Mouse (Mus musculus) forebrain, embryonic 16.5 days (tissue): ENCODE results near the gene Enox1. TPM values are rescaled to one million over a fixed set of nuclear protein-coding genes. Genes with fewer than 3 reads are reported as not detected.
A peak's percentile ranks its signal among the peaks of the same experiment; 100 is the strongest.

Experiments
- ATAC-seq: fragments of 200-750 bp; cut with Nextera tagmentation; 2 replicates; pipeline ENCODE4 v1.8.0; 2017; ENCODE audit warnings: mild to moderate bottlenecking, moderate library complexity
- H3K27ac ChIP-seq: fragments of 300-500 bp; sonication (generic); 2 replicates; pipeline ENCODE4 v1.5.1; 2014; ENCODE audit warnings: low read length, control low read depth
- H3K27me3 ChIP-seq: fragments of 300-500 bp; sonication (generic); replicated peaks from 2 replicates; pipeline ENCODE4 v1.6.1; 2014; ENCODE audit warnings: low read length; ENCODE audit not compliant: control insufficient read depth, insufficient read depth
- H3K36me3 ChIP-seq: fragments of 300-500 bp; sonication (generic); 2 replicates; pipeline ENCODE4 v1.6.1; 2014; ENCODE audit not compliant: control insufficient read depth, insufficient read depth
- H3K4me1 ChIP-seq: fragments of 300-500 bp; sonication (generic); replicated peaks from 2 replicates; pipeline ENCODE4 v1.6.1; 2014; ENCODE audit warnings: low read length; ENCODE audit not compliant: control insufficient read depth, insufficient read depth
- H3K4me2 ChIP-seq: fragments of 300-500 bp; sonication (generic); 2 replicates; pipeline ENCODE4 v1.6.1; 2014; ENCODE audit warnings: mild to moderate bottlenecking, low read length, control low read depth
- H3K4me3 ChIP-seq: fragments of 300-500 bp; sonication (generic); replicated peaks from 2 replicates; pipeline ENCODE4 v1.5.1; 2014; ENCODE audit warnings: mild to moderate bottlenecking, low read length, control low read depth
- H3K9ac ChIP-seq: fragments of 300-500 bp; sonication (generic); replicated peaks from 2 replicates; pipeline ENCODE4 v1.6.1; 2014; ENCODE audit warnings: low read depth, low read length, control low read depth
- H3K9me3 ChIP-seq: fragments of 300-500 bp; sonication (generic); 2 replicates; pipeline ENCODE4 v1.6.1; 2016; ENCODE audit warnings: low read length; ENCODE audit not compliant: control insufficient read depth
- WGBS: fragments of 180-500 bp; shearing (Covaris S2); extraction: QIAGEN DNeasy Blood & Tissue Kit; methylation state at CpG from one replicate; pipeline ENCODE4 v1.1.7; 2014; 5-methylcytosine and 5-hydroxymethylcytosine counted together
- polyA plus RNA-seq: library from polyadenylated mRNA; unstranded; fragments of >200 nt; fragmentation: Nextera tagmentation; extraction: Ambion mirVana; gene quantifications from 2 replicates; pipeline ENCODE4 v1.2.1, GENCODE M21; 2015

The Enox1 gene
- polyA plus RNA-seq, 1 experiment from 2014 or later, result 64.4 TPM

DNA sequence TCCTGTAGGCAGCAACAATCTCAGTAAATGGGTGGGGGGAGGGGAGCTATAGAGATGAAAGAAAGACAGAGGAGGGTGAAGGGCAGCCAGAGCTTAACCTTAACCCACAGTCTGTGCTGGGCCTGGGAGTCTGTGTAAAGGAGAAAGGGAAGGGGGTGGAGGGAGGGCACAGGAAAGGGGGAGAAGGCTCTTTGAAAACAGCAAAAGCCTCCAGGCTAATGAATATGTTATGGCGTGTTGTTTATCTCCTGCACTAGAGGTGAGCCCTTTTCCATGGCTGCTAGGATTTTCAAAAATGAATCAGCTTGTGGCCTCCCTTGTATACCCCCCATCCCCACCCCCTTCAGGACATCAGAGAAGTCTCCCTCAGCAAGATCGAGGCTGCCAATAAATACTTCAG lies 225.0 kb downstream of the Enox1 start:
- ATAC-seq, result no peak
- no peak overlapping the region for H3K27ac ChIP-seq
- H3K4me1 ChIP-seq, result peaks cover 11% of the 10 kb centered on the region
- H3K9ac ChIP-seq, result no peak overlapping the region
- H3K9me3 ChIP-seq, result no peaks in the 10 kb centered on the region
- H3K27me3 ChIP-seq, result no peaks in the 10 kb centered on the region
- H3K4me3 ChIP-seq, result no peak overlapping the region
- 5% methylated on average over 2 of the region's 2 CpGs for WGBS
- no peak overlapping the region for H3K4me2 ChIP-seq
- H3K36me3 ChIP-seq, result no peaks in the 10 kb centered on the region

GRCm38 (mm10) chr14:77385621-77386020 lies 229.1 kb downstream of the Enox1 start:
- no peak overlapping the region for H3K9ac ChIP-seq
- H3K36me3 ChIP-seq, result no peaks in the 10 kb centered on the region
- H3K27me3 ChIP-seq, result no peaks in the 10 kb centered on the region
- no peak overlapping the region for H3K27ac ChIP-seq
- H3K4me3 ChIP-seq, result no peak overlapping the region
- H3K4me2 ChIP-seq, result no peak overlapping the region
- WGBS, result 42% methylated on average over 9 of the region's 9 CpGs
- no peaks in the 10 kb centered on the region for H3K9me3 ChIP-seq
- no peak for ATAC-seq
- H3K4me1 ChIP-seq, result no peaks in the 10 kb centered on the region

- no peak for ATAC-seq
- no peak overlapping the region for H3K27ac ChIP-seq
- no peaks in the 10 kb centered on the region for H3K36me3 ChIP-seq
- H3K4me2 ChIP-seq, result no peak overlapping the region
- H3K9me3 ChIP-seq, result no peaks in the 10 kb centered on the region
- no peaks in the 10 kb centered on the region for H3K27me3 ChIP-seq
- no peak overlapping the region for H3K4me3 ChIP-seq
- no peak overlapping the region for H3K9ac ChIP-seq
- WGBS, result 82% methylated on average over 2 of the region's 2 CpGs
- no peaks in the 10 kb centered on the region for H3K4me1 ChIP-seq
These were observed 231.3 kb downstream of the Enox1 start for GRCm38 (mm10) chr14:77387877-77388276.

DNA sequence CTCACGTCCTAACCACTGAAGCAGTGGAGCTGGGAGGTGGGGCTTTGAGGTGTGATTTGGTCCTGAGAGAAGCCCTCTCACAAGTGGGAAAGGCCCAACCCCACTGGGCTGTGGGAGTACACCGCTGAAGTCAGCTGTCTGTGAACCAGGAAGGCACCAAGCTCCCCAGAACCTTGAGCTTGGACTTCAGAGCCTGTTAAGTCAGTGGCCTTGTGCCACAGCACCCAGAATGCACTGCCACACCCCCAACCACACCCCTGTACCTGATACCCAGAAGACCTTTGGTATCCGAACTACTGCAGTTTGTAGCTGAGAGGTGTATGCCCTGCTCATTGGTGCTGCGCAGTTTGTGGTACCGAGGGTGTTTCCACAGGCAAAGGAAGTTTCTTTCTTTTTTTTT lies 232.7 kb downstream of the Enox1 start:
- Histone ChIP-seq H3K4me3 (no peak overlapping the region), H3K9ac (no peak overlapping the region), H3K27ac (no peak overlapping the region), H3K9me3 (no peaks in the 10 kb centered on the region), H3K4me1 (no peaks in the 10 kb centered on the region), H3K4me2 (no peak overlapping the region), H3K27me3 (no peaks in the 10 kb centered on the region), H3K36me3 (no peaks in the 10 kb centered on the region)
- no peak for ATAC-seq
- 91% methylated on average over 5 of the region's 5 CpGs for whole genome bisulfite sequencing

GRCm38 (mm10) chr14:77392476-77392875 lies 235.9 kb downstream of the Enox1 start:
- no peaks in the 10 kb centered on the region for H3K9me3 ChIP-seq
- no peaks in the 10 kb centered on the region for H3K4me1 ChIP-seq
- H3K4me3 ChIP-seq, result no peak overlapping the region
- H3K27me3 ChIP-seq, result no peaks in the 10 kb centered on the region
- H3K27ac ChIP-seq, result no peak overlapping the region
- H3K9ac ChIP-seq, result no peak overlapping the region
- H3K4me2 ChIP-seq, result no peak overlapping the region
- no peaks in the 10 kb centered on the region for H3K36me3 ChIP-seq
- 67% methylated on average over 1 of the region's 1 CpGs for WGBS
- no peak for ATAC-seq

DNA sequence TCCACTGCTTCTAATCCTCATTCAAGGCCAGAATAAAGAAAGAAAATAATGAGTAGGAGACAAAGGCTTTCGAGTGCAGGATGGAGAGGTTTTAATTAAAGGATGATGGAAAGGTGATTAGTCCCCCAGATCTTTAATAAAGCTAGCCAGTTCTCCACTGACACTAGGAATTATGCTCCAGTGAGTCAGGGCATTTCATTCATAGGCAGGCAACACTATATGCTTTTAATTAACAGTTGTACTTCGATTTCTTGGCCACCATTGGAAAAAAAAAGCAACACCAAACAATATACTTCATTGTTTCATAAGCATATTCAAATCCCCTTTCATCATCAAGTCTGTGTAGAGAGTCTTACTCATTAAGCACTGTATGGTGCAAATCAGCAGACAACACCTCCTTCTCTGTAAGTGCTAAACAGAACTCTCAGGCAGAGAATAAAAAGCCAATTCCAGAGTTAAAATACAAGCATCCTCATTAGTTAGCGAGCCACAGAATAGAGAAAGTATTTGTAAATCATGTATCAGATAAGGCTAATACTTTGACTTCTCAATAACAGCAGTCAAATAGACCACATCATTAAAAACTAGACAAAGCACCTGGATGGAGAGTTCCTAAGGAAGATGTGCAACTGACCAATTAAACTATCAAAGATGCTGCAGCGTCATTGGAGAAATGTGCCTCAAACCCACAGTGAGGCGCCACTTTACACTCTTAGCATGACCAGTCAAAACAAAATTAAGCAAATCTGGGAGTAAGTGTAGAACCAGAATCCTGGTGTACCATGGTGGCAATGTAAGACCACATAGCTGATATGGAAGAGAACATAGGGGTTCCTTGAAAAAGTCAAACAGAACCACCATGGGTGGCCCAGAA lies 249.9 kb downstream of the Enox1 start:
- no peak overlapping the region for H3K4me3 ChIP-seq
- H3K4me2 ChIP-seq, result no peak overlapping the region
- 14% methylated on average over 5 of the region's 5 CpGs for WGBS
- no peaks in the 10 kb centered on the region for H3K9me3 ChIP-seq
- no peak overlapping the region for H3K9ac ChIP-seq
- no peaks in the 10 kb centered on the region for H3K36me3 ChIP-seq
- no peaks in the 10 kb centered on the region for H3K4me1 ChIP-seq
- H3K27ac ChIP-seq, result no peak overlapping the region
- ATAC-seq, result peak; percentile 72
- H3K27me3 ChIP-seq, result no peaks in the 10 kb centered on the region

DNA sequence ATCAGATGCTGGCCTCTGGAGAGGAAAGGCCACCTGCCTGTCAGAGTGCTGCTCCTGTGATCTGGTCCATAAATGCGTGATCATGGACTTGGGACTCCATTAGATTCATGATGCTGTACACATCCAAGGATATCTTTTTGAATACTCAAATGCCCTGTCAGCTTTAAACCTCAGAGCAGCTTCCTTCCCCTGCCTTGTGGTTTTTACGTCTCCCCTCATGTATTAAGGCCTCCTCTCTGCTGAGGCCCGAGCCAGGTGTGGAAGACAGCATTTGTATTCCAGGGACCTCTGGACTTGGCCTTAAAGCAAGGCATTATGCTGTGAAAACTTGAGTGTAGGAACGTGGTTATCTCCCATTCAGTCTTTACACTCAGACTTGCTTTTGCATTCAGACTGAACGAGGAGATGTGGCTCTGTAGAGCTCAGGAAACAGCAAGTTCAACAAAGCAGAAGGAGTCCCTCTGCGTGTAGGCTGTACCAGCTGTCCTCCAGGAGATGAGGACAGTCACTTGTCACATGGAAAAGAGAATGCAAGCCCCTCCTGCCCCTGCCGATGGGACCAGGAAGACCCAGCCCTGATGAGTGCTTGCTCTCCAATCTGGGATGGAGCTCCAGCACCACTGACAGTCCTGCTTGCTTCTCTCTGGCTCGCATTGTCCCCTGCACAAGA lies 252.8 kb downstream of the Enox1 start:
- no peaks in the 10 kb centered on the region for H3K36me3 ChIP-seq
- H3K9ac ChIP-seq, result no peak overlapping the region
- H3K4me3 ChIP-seq, result no peak overlapping the region
- ATAC-seq, result no peak
- no peaks in the 10 kb centered on the region for H3K4me1 ChIP-seq
- H3K27me3 ChIP-seq, result no peaks in the 10 kb centered on the region
- H3K27ac ChIP-seq, result no peak overlapping the region
- 90% methylated on average over 8 of the region's 8 CpGs for WGBS
- H3K4me2 ChIP-seq, result no peak overlapping the region
- H3K9me3 ChIP-seq, result no peaks in the 10 kb centered on the region

DNA sequence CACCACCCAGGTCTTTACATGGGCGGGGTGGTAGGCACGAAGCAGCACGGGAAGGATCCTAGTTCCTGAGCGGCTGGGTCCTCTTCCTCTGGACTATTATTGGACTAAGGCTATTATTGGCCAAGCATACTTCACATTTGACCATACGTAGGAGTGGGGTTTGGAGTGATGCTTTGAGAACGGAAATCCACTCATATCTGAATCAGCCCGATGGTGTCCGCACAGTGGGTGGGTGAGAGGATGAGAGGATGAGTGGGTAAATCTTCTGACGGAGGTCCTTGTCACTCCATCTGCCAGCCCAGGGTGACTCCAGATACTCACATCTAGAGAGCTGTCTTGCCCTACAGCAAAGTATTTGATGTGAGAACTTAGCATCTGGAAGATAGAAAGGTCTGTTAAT lies 253.8 kb downstream of the Enox1 start:
- H3K4me3 ChIP-seq, result no peak overlapping the region
- whole genome bisulfite sequencing, result 95% methylated on average over 9 of the region's 9 CpGs
- no peaks in the 10 kb centered on the region for H3K4me1 ChIP-seq
- H3K27me3 ChIP-seq, result no peaks in the 10 kb centered on the region
- no peak for ATAC-seq
- no peaks in the 10 kb centered on the region for H3K9me3 ChIP-seq
- H3K27ac ChIP-seq, result no peak overlapping the region
- no peak overlapping the region for H3K9ac ChIP-seq
- no peaks in the 10 kb centered on the region for H3K36me3 ChIP-seq
- no peak overlapping the region for H3K4me2 ChIP-seq

- ATAC-seq, result no peak
- Histone ChIP-seq H3K27ac (no peak overlapping the region), H3K4me1 (no peaks in the 10 kb centered on the region), H3K4me3 (no peak overlapping the region), H3K27me3 (no peaks in the 10 kb centered on the region), H3K9me3 (no peaks in the 10 kb centered on the region), H3K9ac (no peak overlapping the region), H3K4me2 (no peak overlapping the region), H3K36me3 (no peaks in the 10 kb centered on the region)
- WGBS, result 89% methylated on average over 5 of the region's 5 CpGs
These were observed 256.5 kb downstream of the Enox1 start for GRCm38 (mm10) chr14:77413106-77413505.
